Mouse (Mus musculus): ENCODE data around the gene Fuk. TPM values are rescaled to one million over a fixed set of nuclear protein-coding genes. Genes with fewer than 3 reads are reported as not detected.
"Not testable (repeated sequence)": the region's sequence is repeated elsewhere in the genome, so short reads cannot be mapped to it uniquely, and the experiment has no call there.

The Fuk gene
- polyA plus RNA-seq, 1 experiment from 2014 or later = 5.5 TPM

GRCm38 (mm10) chr8:110870501-110870900 lies 31.8 kb downstream of the Fuk start:
- DNase-seq (ENCODE audit: low spot score) (no peak), ATAC-seq (no peak)
- Histone ChIP-seq H3K4me2 (ENCODE audit: low read length) (no peak overlapping the region), H3K27me3 (replicated peaks; ENCODE audit: control insufficient read depth, insufficient read depth, low read length) (no peaks in the 10 kb centered on the region), H3K9me3 (replicated peaks; ENCODE audit: control insufficient read depth, low read length) (no peaks in the 10 kb centered on the region), H3K4me3 (ENCODE audit: low read depth, low read length) (no peak overlapping the region), H3K27ac (ENCODE audit: low read depth, low read length) (no peak overlapping the region), H3K9ac (ENCODE audit: low read length) (no peak overlapping the region), H3K4me1 (ENCODE audit: control insufficient read depth, insufficient read depth, low read length) (no peaks in the 10 kb centered on the region), H3K36me3 (ENCODE audit: control insufficient read depth, insufficient read depth, low read length) (peaks cover 93% of the 10 kb centered on the region)
- 97% methylated on average over 2 of the region's 2 CpGs for WGBS

GRCm38 (mm10) chr8:110861347-110862025 lies 40.8 kb downstream of the Fuk start:
- peaks cover 93% of the 10 kb centered on the region for H3K36me3 ChIP-seq (ENCODE audit: control insufficient read depth, insufficient read depth, low read length)
- H3K4me2 ChIP-seq (ENCODE audit: low read length); H3K27me3 ChIP-seq (replicated peaks; ENCODE audit: control insufficient read depth, insufficient read depth, low read length); H3K27ac ChIP-seq (ENCODE audit: low read depth, low read length); H3K4me1 ChIP-seq (ENCODE audit: control insufficient read depth, insufficient read depth, low read length); ATAC-seq; DNase-seq (ENCODE audit: low spot score); H3K9me3 ChIP-seq (replicated peaks; ENCODE audit: control insufficient read depth, low read length); H3K9ac ChIP-seq (ENCODE audit: low read length); H3K4me3 ChIP-seq (ENCODE audit: low read depth, low read length): not testable (repeated sequence)
- 96% methylated on average over 7 of the region's 7 CpGs for WGBS

GRCm38 (mm10) chr8:110859651-110860501 lies 42.4 kb downstream of the Fuk start:
- Histone ChIP-seq H3K9me3 (replicated peaks; ENCODE audit: control insufficient read depth, low read length) (no peaks in the 10 kb centered on the region), H3K4me2 (ENCODE audit: low read length) (no peak overlapping the region), H3K4me3 (ENCODE audit: low read depth, low read length) (no peak overlapping the region), H3K9ac (ENCODE audit: low read length) (no peak overlapping the region), H3K27ac (ENCODE audit: low read depth, low read length) (no peak overlapping the region), H3K27me3 (replicated peaks; ENCODE audit: control insufficient read depth, insufficient read depth, low read length) (no peaks in the 10 kb centered on the region), H3K36me3 (ENCODE audit: control insufficient read depth, insufficient read depth, low read length) (peaks cover 91% of the 10 kb centered on the region), H3K4me1 (ENCODE audit: control insufficient read depth, insufficient read depth, low read length) (no peaks in the 10 kb centered on the region)
- DNase-seq (ENCODE audit: low spot score) (peak; percentile 18), ATAC-seq (no peak)
- 79% methylated on average over 7 of the region's 7 CpGs for WGBS

- H3K9me3 ChIP-seq (replicated peaks; ENCODE audit: control insufficient read depth, low read length) = no peaks in the 10 kb centered on the region
- peaks cover 91% of the 10 kb centered on the region for H3K36me3 ChIP-seq (ENCODE audit: control insufficient read depth, insufficient read depth, low read length)
- ATAC-seq (no peak), DNase-seq (ENCODE audit: low spot score) (peak; percentile 6)
- H3K27me3 ChIP-seq (replicated peaks; ENCODE audit: control insufficient read depth, insufficient read depth, low read length) = no peaks in the 10 kb centered on the region
- WGBS = 95% methylated on average over 4 of the region's 5 CpGs
- H3K9ac ChIP-seq (ENCODE audit: low read length) = no peak overlapping the region
- no peak overlapping the region for H3K4me3 ChIP-seq (ENCODE audit: low read depth, low read length)
- no peak overlapping the region for H3K4me2 ChIP-seq (ENCODE audit: low read length)
- no peak overlapping the region for H3K27ac ChIP-seq (ENCODE audit: low read depth, low read length)
- no peaks in the 10 kb centered on the region for H3K4me1 ChIP-seq (ENCODE audit: control insufficient read depth, insufficient read depth, low read length)
Measured at GRCm38 (mm10) chr8:110856760-110857461, 45.4 kb downstream of the Fuk start.

- not testable (repeated sequence) for H3K4me2 ChIP-seq (ENCODE audit: low read length); H3K27me3 ChIP-seq (replicated peaks; ENCODE audit: control insufficient read depth, insufficient read depth, low read length); ATAC-seq; H3K27ac ChIP-seq (ENCODE audit: low read depth, low read length); H3K4me1 ChIP-seq (ENCODE audit: control insufficient read depth, insufficient read depth, low read length); H3K9me3 ChIP-seq (replicated peaks; ENCODE audit: control insufficient read depth, low read length); H3K9ac ChIP-seq (ENCODE audit: low read length); DNase-seq (ENCODE audit: low spot score); H3K4me3 ChIP-seq (ENCODE audit: low read depth, low read length)
- peaks cover 93% of the 10 kb centered on the region for H3K36me3 ChIP-seq (ENCODE audit: control insufficient read depth, insufficient read depth, low read length)
- WGBS = 98% methylated on average over 4 of the region's 4 CpGs
Measured at GRCm38 (mm10) chr8:110856073-110856472, 46.2 kb downstream of the Fuk start.

- no peak for ATAC-seq
- 95% methylated on average over 10 of the region's 10 CpGs for WGBS
- peaks cover 63% of the 10 kb centered on the region for H3K36me3 ChIP-seq (ENCODE audit: control insufficient read depth, insufficient read depth, low read length)
- H3K4me2 ChIP-seq (ENCODE audit: low read length) = no peak overlapping the region
- H3K9me3 ChIP-seq (replicated peaks; ENCODE audit: control insufficient read depth, low read length) = no peaks in the 10 kb centered on the region
- DNase-seq (ENCODE audit: low spot score) = no peak
- H3K27me3 ChIP-seq (replicated peaks; ENCODE audit: control insufficient read depth, insufficient read depth, low read length) = no peaks in the 10 kb centered on the region
- no peak overlapping the region for H3K27ac ChIP-seq (ENCODE audit: low read depth, low read length)
- peaks cover 7% of the 10 kb centered on the region; the same call in 1 of the 2 replicates for H3K4me1 ChIP-seq (ENCODE audit: control insufficient read depth, insufficient read depth, low read length)
- H3K4me3 ChIP-seq (ENCODE audit: low read depth, low read length) = no peak overlapping the region
- no peak overlapping the region for H3K9ac ChIP-seq (ENCODE audit: low read length)
Measured at GRCm38 (mm10) chr8:110851186-110851585, 51.1 kb downstream of the Fuk start.

- WGBS = 61% methylated on average over 14 of the region's 14 CpGs
- DNase-seq (ENCODE audit: low spot score) (no peak), ATAC-seq (no peak)
- H3K27ac ChIP-seq (ENCODE audit: low read depth, low read length) = no peak overlapping the region
- no peaks in the 10 kb centered on the region for H3K27me3 ChIP-seq (replicated peaks; ENCODE audit: control insufficient read depth, insufficient read depth, low read length)
- peaks cover 7% of the 10 kb centered on the region; the same call in 1 of the 2 replicates for H3K4me1 ChIP-seq (ENCODE audit: control insufficient read depth, insufficient read depth, low read length)
- peak overlapping the region; percentile 84 for H3K9ac ChIP-seq (ENCODE audit: low read length)
- no peaks in the 10 kb centered on the region for H3K9me3 ChIP-seq (replicated peaks; ENCODE audit: control insufficient read depth, low read length)
- H3K36me3 ChIP-seq (ENCODE audit: control insufficient read depth, insufficient read depth, low read length) = peaks cover 49% of the 10 kb centered on the region
- H3K4me3 ChIP-seq (ENCODE audit: low read depth, low read length) = peak overlapping the region; percentile 93
- peak overlapping the region; percentile 72 for H3K4me2 ChIP-seq (ENCODE audit: low read length)
Measured at GRCm38 (mm10) chr8:110847645-110848495, 54.4 kb downstream of the Fuk start.

GRCm38 (mm10) chr8:110847171-110847549 lies 55.1 kb downstream of the Fuk start:
- Histone ChIP-seq H3K9me3 (replicated peaks; ENCODE audit: control insufficient read depth, low read length) (no peaks in the 10 kb centered on the region), H3K4me3 (ENCODE audit: low read depth, low read length) (peak overlapping the region; percentile 93), H3K4me1 (ENCODE audit: control insufficient read depth, insufficient read depth, low read length) (peaks cover 7% of the 10 kb centered on the region; the same call in 1 of the 2 replicates), H3K36me3 (ENCODE audit: control insufficient read depth, insufficient read depth, low read length) (peaks cover 49% of the 10 kb centered on the region), H3K9ac (ENCODE audit: low read length) (peak overlapping the region; percentile 84), H3K27me3 (replicated peaks; ENCODE audit: control insufficient read depth, insufficient read depth, low read length) (no peaks in the 10 kb centered on the region), H3K27ac (ENCODE audit: low read depth, low read length) (peak overlapping the region; percentile 88; the same call in 1 of the 2 replicates), H3K4me2 (ENCODE audit: low read length) (peak overlapping the region; percentile 72)
- ATAC-seq (no peak), DNase-seq (ENCODE audit: low spot score) (no peak)
- 1% methylated on average over 13 of the region's 13 CpGs for WGBS
